Mouse (Mus musculus) c-Kit-negative CD71-positive TER-119-positive erythroid progenitor cells, embryonic 14.5 days (primary cell): ENCODE measurements around the gene Gm10318.

Source experiments
- DNase-seq: peaks from one replicate; pipeline ENCODE4 v3.0.0-alpha.2; 2013; ENCODE audit warnings: low read depth, low spot score

The Gm10318 gene

DNA sequence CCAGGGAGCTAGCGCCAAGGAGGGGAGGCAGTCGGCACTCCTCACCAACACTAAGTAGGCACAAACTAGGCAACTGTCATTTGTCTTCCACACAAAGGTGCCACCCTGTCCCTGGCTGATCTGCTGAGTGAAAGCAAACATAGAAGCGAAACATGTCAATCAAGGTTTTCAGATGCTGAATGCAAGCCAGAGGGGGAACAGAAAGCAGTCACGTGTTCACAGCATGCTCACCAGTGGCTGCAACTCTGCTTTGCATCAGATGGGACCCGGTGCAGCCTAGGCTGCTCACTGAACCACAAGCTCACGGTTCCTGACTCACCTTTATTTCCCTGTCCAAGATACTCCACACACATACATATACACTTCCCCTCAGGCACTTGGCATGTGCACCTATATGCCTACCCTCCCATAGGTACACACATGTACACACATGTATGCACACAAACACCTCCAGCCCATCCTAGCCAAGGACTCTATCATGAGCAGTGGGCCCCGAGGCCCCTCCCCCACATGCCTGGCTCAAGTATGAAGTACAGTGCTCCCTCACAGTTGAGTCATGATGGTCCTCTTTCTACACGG lies 38.4 kb downstream of the Gm10318 start:
- no peak for DNase-seq

DNA sequence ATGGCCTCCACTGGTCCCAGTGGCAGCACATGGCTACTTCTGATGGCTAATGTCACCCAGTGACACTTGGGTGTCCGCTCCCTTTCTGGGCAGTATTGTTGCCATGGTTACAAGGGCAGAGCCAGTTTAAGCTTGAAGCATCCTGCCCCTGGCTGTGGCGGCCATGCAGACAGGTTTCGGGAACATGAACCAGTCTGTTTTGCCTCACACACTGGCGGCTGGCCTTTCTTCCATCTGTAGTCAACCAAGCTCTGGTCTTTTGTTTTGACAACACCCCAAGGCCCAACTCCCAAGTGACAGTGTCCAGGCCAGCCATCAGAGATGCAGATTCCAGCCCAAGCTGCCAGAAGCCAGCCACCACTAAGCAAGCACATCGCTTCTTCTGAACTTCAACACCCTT lies 42.9 kb downstream of the Gm10318 start:
- no peak for DNase-seq

GRCm38 (mm10) chr10:77900126-77900525 lies 47.5 kb downstream of the Gm10318 start:
- no peak for DNase-seq

- no peak for DNase-seq
Measured at GRCm38 (mm10) chr10:77900903-77901818, 48.5 kb downstream of the Gm10318 start.

- DNase-seq, result no peak
Measured at GRCm38 (mm10) chr10:77901871-77902210, 49.2 kb downstream of the Gm10318 start.

DNA sequence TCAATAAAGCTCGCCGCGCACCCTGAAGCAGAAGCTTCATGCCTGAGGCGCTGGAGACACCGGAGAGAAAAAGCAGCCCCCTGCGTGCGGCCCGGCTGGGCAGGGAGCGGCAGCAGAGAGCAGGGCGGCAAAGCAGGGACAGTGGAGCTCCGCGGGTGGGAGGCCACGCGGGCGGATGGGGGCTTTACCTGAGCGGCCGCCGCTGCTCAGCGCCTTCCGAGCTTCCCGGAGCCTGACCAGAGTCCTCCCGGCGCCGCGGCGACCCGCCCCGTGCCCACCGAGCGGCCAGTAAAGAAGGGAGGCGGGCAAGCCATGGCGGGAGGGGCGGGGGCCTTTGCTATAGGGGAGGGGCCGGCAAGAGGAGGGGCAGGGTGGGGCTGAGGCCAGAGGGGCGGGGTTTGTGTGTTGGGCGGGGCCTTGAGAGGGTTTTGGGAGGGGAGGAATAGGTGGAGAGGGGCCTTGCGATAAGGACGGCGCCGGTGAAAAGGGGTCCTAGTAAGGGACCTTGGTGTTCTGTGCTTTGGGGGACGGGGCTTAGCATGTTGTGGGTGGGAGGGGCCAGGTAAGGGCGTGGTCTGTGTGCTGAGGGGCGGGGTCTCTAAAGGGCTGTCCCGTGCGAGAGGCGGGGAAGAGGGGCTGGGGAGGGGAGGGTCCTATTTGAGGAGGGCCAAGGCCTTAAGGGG lies 49.7 kb downstream of the Gm10318 start, which contains the start of gene Lrrc3:
Gene Lrrc3, minus strand, starts transcription at position 326 of the 683 bp plus-strand sequence.
- no peak for DNase-seq

DNA sequence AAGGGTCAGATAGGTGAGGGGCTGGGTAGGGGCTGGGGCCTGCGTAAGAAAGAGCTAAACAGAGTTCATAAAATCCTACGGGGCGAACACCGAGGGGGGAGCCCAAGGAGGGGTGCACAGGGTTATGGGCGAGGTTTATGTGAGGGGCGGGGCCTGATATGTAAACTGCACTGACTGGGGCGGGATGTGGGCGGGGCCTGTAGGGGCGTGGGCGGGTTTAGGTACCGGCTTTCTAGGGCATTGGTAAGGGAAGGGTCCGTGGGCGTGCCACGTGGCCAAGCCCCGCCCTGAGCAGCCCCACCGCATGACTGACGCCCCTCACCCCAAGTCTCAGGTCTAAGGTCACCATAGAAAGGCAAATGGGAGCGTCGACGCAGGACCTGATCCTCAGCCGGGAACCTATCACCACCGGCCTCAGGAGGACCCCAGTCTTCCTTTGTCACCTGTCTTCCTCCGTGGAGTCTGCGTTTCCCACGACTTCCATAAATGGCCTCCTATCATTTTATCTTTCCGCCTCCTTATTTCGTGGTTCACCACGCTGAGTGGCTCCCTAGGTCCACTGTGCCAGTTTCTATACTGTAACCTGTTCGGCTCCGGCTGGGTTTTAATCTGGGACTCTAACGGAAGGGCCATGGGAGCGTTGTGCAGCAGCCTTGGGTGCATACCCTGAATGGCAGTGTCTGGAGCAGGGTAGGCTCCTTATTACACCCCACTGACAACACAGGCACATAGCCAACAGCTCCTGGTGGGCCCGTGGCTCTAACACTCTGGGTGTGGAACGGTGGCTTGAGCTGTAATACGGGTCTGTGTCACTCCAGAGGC lies 50.4 kb downstream of the Gm10318 start:
- DNase-seq, result no peak
